Mouse (Mus musculus) limb, embryonic 12.5 days (tissue): ENCODE measurements around the gene Eif4e2. TPM values are rescaled to one million over a fixed set of nuclear protein-coding genes. Genes with fewer than 3 reads are reported as not detected.

Experiments used
- ATAC-seq: fragments of 200-750 bp; cut with Nextera tagmentation; 2 replicates; pipeline ENCODE4 v1.8.0; 2017; ENCODE audit warnings: low read depth, moderate TSS enrichment; ENCODE audit not compliant: insufficient number of reproducible peaks, insufficient read depth, low FRiP score, low TSS enrichment
- H3K27ac ChIP-seq: fragments of 300-500 bp; sonication (generic); 2 replicates; pipeline ENCODE4 v1.5.1; 2016; ENCODE audit warnings: mild to moderate bottlenecking, moderate library complexity
- H3K27me3 ChIP-seq: fragments of 300-500 bp; sonication (generic); 2 replicates; pipeline ENCODE4 v1.6.1; 2016; ENCODE audit warnings: mild to moderate bottlenecking, moderate library complexity
- H3K36me3 ChIP-seq: fragments of 300-500 bp; sonication (generic); 2 replicates; pipeline ENCODE4 v1.6.1; 2016; ENCODE audit warnings: mild to moderate bottlenecking, moderate library complexity
- H3K4me1 ChIP-seq: fragments of 300-500 bp; sonication (generic); replicated peaks from 2 replicates; pipeline ENCODE4 v1.6.1; 2016
- H3K4me2 ChIP-seq: fragments of 300-500 bp; sonication (generic); 2 replicates; pipeline ENCODE4 v1.6.1; 2016; ENCODE audit warnings: mild to moderate bottlenecking, moderate library complexity
- H3K4me3 ChIP-seq: fragments of 300-500 bp; sonication (generic); replicated peaks from 2 replicates; pipeline ENCODE4 v1.5.1; 2016; ENCODE audit warnings: mild to moderate bottlenecking
- H3K9ac ChIP-seq: fragments of 300-500 bp; sonication (generic); replicated peaks from 2 replicates; pipeline ENCODE4 v1.6.1; 2016; ENCODE audit warnings: mild to moderate bottlenecking, moderate library complexity
- H3K9me3 ChIP-seq: fragments of 300-500 bp; sonication (generic); 2 replicates; pipeline ENCODE4 v1.6.1; 2016; ENCODE audit warnings: mild to moderate bottlenecking, moderate library complexity
- WGBS: fragments of 180-500 bp; shearing (Covaris S2); methylation state at CpG from one replicate; pipeline ENCODE4 v1.1.7; 2016; 5-methylcytosine and 5-hydroxymethylcytosine counted together
- polyA plus RNA-seq: library from polyadenylated mRNA; unstranded; fragments of >200 nt; fragmentation: Nextera tagmentation; extraction: Ambion mirVana; gene quantifications from 2 replicates; pipeline ENCODE4 v1.2.1, GENCODE M21; 2016

The Eif4e2 gene
- polyA plus RNA-seq, 1 experiment from 2014 or later, result 171 TPM

GRCm38 (mm10) chr1:87274134-87274533 lies 60.4 kb downstream of the Eif4e2 start:
- peaks cover 6% of the 10 kb centered on the region; the same call in 1 of the 2 replicates for H3K27me3 ChIP-seq
- H3K4me2 ChIP-seq, result no peak overlapping the region
- no peak overlapping the region for H3K9ac ChIP-seq
- no peaks in the 10 kb centered on the region for H3K9me3 ChIP-seq
- H3K27ac ChIP-seq, result no peak overlapping the region
- peaks cover 24% of the 10 kb centered on the region for H3K4me1 ChIP-seq
- 79% methylated on average over 4 of the region's 4 CpGs for WGBS
- H3K4me3 ChIP-seq, result no peak overlapping the region
- ATAC-seq, result no peak
- no peaks in the 10 kb centered on the region for H3K36me3 ChIP-seq

- Histone ChIP-seq H3K9ac (no peak overlapping the region), H3K9me3 (no peaks in the 10 kb centered on the region), H3K4me1 (peaks cover 21% of the 10 kb centered on the region), H3K4me3 (no peak overlapping the region), H3K27me3 (no peaks in the 10 kb centered on the region; the same call in 1 of the 2 replicates), H3K4me2 (no peak overlapping the region), H3K27ac (no peak overlapping the region), H3K36me3 (no peaks in the 10 kb centered on the region)
- no peak for ATAC-seq
- WGBS, result 82% methylated on average over 12 of the region's 12 CpGs
Measured at GRCm38 (mm10) chr1:87275151-87275550, 61.4 kb downstream of the Eif4e2 start.

GRCm38 (mm10) chr1:87276056-87276455 lies 62.3 kb downstream of the Eif4e2 start:
- H3K9me3 ChIP-seq, result no peaks in the 10 kb centered on the region
- H3K27me3 ChIP-seq, result no peaks in the 10 kb centered on the region; the same call in 1 of the 2 replicates
- no peak overlapping the region for H3K27ac ChIP-seq
- H3K36me3 ChIP-seq, result no peaks in the 10 kb centered on the region
- no peak overlapping the region for H3K4me3 ChIP-seq
- no peak for ATAC-seq
- no peak overlapping the region for H3K9ac ChIP-seq
- H3K4me2 ChIP-seq, result no peak overlapping the region
- 61% methylated on average over 2 of the region's 2 CpGs for WGBS
- H3K4me1 ChIP-seq, result peaks cover 12% of the 10 kb centered on the region

- WGBS, result 88% methylated on average over 5 of the region's 5 CpGs
- no peaks in the 10 kb centered on the region for H3K36me3 ChIP-seq
- no peaks in the 10 kb centered on the region for H3K9me3 ChIP-seq
- ATAC-seq, result no peak
- H3K9ac ChIP-seq, result no peak overlapping the region
- H3K4me1 ChIP-seq, result no peaks in the 10 kb centered on the region
- H3K27ac ChIP-seq, result no peak overlapping the region
- H3K27me3 ChIP-seq, result peaks cover 3% of the 10 kb centered on the region
- H3K4me2 ChIP-seq, result no peak overlapping the region
- H3K4me3 ChIP-seq, result no peak overlapping the region
Measured at GRCm38 (mm10) chr1:87280281-87280680, 66.6 kb downstream of the Eif4e2 start.

GRCm38 (mm10) chr1:87281599-87282412 lies 68.1 kb downstream of the Eif4e2 start:
- Histone ChIP-seq H3K27me3 (peaks cover 3% of the 10 kb centered on the region), H3K4me2 (peak overlapping the region; percentile 39), H3K27ac (no peak overlapping the region), H3K9ac (no peak overlapping the region), H3K9me3 (0 out of 2 replicates have a peak, but pooled peaks cover 7% of the 10 kb centered on the region), H3K36me3 (no peaks in the 10 kb centered on the region), H3K4me1 (no peaks in the 10 kb centered on the region), H3K4me3 (no peak overlapping the region)
- WGBS, result 19% methylated on average over 20 of the region's 20 CpGs
- no peak for ATAC-seq

- 0 out of 2 replicates have a peak, but pooled peaks cover 7% of the 10 kb centered on the region for H3K9me3 ChIP-seq
- 72% methylated on average over 6 of the region's 6 CpGs for WGBS
- no peak for ATAC-seq
- H3K4me2 ChIP-seq, result no peak overlapping the region
- no peak overlapping the region for H3K9ac ChIP-seq
- peaks cover 3% of the 10 kb centered on the region for H3K27me3 ChIP-seq
- H3K36me3 ChIP-seq, result no peaks in the 10 kb centered on the region
- H3K27ac ChIP-seq, result no peak overlapping the region
- no peaks in the 10 kb centered on the region for H3K4me1 ChIP-seq
- no peak overlapping the region for H3K4me3 ChIP-seq
Measured at GRCm38 (mm10) chr1:87282413-87282788, 68.7 kb downstream of the Eif4e2 start.

GRCm38 (mm10) chr1:87283410-87283960 lies 69.8 kb downstream of the Eif4e2 start:
- H3K27ac ChIP-seq, result no peak overlapping the region
- 0 out of 2 replicates have a peak, but pooled peaks cover 7% of the 10 kb centered on the region for H3K9me3 ChIP-seq
- ATAC-seq, result no peak
- H3K9ac ChIP-seq, result no peak overlapping the region
- peaks cover 3% of the 10 kb centered on the region for H3K27me3 ChIP-seq
- H3K4me3 ChIP-seq, result no peak overlapping the region
- H3K36me3 ChIP-seq, result no peaks in the 10 kb centered on the region
- no peak overlapping the region for H3K4me2 ChIP-seq
- WGBS, result 75% methylated on average over 10 of the region's 10 CpGs
- H3K4me1 ChIP-seq, result no peaks in the 10 kb centered on the region

GRCm38 (mm10) chr1:87287105-87287504 lies 73.4 kb downstream of the Eif4e2 start:
- H3K9ac ChIP-seq, result no peak overlapping the region
- no peaks in the 10 kb centered on the region for H3K36me3 ChIP-seq
- H3K27me3 ChIP-seq, result peaks cover 3% of the 10 kb centered on the region; the same call in 1 of the 2 replicates
- no peak overlapping the region for H3K4me2 ChIP-seq
- no peaks in the 10 kb centered on the region for H3K4me1 ChIP-seq
- H3K27ac ChIP-seq, result no peak overlapping the region
- WGBS, result 89% methylated on average over 2 of the region's 2 CpGs
- no peak overlapping the region for H3K4me3 ChIP-seq
- ATAC-seq, result no peak
- H3K9me3 ChIP-seq, result 0 out of 2 replicates have a peak, but pooled peaks cover 7% of the 10 kb centered on the region

Other genes with a start within 250 kb of the Eif4e2 start
- gene Alppl2, start 124.0 kb upstream of the Eif4e2 start, polyA plus RNA-seq, result not detected in 2 replicates
- gene Alpi, start 112.3 kb upstream of the Eif4e2 start, polyA plus RNA-seq, result not detected in 2 replicates
- not detected in 2 replicates for gene Akp3, start 88.9 kb upstream of the Eif4e2 start, polyA plus RNA-seq
- 0.29 and 0.56 TPM in 2 replicates for gene Ecel1, start 57.4 kb upstream of the Eif4e2 start, polyA plus RNA-seq
- gene Prss56, start 30.6 kb upstream of the Eif4e2 start, polyA plus RNA-seq, result not detected in 2 replicates
- gene Chrnd, start 23.3 kb upstream of the Eif4e2 start, polyA plus RNA-seq, result 1.7 and 3.0 TPM in 2 replicates
- gene Chrng, start 9.3 kb upstream of the Eif4e2 start, polyA plus RNA-seq, result 10.4 and 11.8 TPM in 2 replicates
- 0.37 and 0.43 TPM in 2 replicates for gene Efhd1, start 50.4 kb downstream of the Eif4e2 start, polyA plus RNA-seq
- 57.5 and 62.5 TPM in 2 replicates for gene Gigyf2, start 113.1 kb downstream of the Eif4e2 start, polyA plus RNA-seq
- 1.8 and 3.5 TPM in 2 replicates for gene Kcnj13, start 180.8 kb downstream of the Eif4e2 start, polyA plus RNA-seq